Mouse (Mus musculus): ENCODE measurements around the gene Tmem145.
"Not testable (repeated sequence)": the region's sequence is repeated elsewhere in the genome, so short reads cannot be mapped to it uniquely, and the experiment has no call there.

Tmem145 gene

DNA sequence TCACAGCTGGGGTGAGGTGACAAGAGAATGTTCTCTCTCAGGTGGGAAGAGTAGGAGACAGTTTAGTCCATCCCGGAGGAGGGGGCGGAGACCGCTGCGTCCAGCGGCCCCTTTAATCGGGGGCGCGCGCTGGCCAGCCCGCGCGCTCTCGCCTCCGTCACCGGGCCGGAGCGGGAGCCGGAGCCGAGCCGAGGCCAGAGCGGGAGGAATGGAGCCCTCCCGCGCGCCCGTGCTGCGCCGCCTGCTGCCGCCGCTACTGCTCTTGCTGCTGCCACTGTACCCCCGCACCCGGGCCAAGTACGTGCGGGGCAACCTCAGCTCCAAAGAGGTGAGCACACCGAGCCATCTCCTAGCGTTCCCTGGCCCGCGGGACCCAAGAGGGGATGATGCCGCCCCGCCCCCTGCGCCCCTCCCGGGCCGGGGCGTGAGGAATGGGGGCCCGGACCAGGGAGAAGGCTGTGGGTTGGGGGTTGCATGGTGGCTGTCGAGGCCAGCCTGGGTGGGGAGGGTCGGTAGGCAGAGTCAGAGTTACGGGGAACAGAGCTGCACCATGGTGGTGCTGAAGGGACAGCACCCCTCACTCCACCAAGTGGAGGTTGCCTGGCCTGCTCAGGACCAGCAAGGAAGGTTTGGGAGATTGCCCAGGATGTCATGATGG, at the start of gene Tmem145:
Gene Tmem145, plus strand, starts transcription at position 151 of the 658 bp plus-strand sequence.
- in situ Hi-C loops (cut with MboI, MseI) = no loop called here

DNA sequence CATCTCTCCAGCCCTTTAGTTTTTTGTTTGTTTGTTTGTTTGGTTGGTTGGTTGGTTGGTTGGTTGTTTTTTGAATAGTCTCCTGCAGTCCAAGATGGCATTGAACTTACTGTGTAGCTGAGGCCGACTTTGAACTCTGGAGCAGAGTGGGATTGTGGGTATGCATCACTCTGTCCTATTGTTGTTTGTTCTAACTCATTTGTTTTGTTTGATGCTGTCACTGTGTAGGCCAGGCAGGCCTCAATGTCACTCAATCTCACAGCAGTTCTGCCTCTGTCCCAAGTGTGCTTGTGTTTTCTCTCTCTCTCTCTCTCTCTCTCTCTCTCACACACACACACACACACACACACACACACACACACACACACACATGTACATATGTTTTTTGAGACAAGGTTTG, 44.0 kb upstream of the Tmem145 start:
- in situ Hi-C loops (cut with MboI, MseI) = no loop called here

DNA sequence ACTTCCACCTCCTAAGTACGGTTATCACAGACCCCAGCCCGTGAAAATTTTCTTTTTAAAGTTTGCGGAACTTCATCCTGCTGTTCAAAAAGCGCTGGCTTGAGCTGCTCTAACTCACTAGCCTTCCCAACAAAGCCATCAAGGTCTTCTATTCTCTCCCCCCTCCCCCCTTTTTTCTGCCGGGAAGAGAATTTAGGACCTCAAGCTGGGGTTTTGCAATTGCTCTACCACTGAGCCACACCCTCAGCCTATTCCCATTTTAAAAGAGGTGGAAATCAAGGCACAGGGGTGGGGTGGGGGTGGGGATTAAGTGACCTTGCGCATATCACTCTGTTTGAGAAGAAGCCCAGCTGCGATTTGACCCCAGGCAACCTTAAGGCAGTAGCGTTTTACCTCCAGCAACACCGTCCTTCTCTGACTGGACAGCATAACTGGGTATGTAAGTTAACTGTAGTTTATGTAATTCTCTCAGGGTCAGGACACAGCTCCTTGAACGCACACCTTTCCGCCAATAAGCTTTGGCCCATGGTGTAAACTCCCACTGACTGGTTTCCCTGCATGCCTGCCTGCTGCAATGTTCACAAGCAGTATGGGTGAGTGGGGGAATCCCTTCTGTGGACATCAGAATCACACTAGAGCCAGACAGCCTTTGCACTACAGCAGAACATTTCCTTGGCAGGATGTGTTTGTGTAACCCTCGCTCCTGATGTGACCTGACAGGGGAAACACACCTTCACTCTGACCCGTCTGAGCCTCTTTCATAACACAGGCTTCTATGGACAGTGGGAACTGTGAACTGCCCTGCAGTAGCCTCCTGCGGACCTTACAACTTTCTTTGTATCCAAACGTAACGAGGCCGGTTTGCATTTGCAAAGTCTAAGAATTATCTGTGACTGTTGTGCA, 41.7 kb upstream of the Tmem145 start:
- in situ Hi-C loops (cut with MboI, MseI) = no loop called here

DNA sequence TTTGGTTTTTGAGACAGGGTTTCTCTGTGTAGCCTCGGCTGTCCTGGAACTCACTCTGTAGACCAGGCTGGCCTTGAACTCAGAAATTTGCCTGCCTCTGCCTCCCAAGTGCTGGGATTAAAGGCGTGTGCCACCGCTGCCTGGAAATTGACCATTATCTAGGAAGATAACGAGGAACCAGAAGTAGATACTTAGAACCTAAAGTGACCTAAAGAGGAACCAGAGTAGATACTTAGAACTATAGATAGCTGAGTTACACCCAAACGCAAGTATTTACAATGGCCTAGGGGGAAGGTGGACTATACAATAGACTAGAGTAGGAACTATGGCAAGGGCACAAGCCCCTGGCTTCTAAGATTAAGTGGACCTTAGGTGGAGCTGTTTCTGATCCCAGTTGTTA, 40.2 kb upstream of the Tmem145 start:
- in situ Hi-C loops (cut with MboI, MseI) = not testable (repeated sequence)

DNA sequence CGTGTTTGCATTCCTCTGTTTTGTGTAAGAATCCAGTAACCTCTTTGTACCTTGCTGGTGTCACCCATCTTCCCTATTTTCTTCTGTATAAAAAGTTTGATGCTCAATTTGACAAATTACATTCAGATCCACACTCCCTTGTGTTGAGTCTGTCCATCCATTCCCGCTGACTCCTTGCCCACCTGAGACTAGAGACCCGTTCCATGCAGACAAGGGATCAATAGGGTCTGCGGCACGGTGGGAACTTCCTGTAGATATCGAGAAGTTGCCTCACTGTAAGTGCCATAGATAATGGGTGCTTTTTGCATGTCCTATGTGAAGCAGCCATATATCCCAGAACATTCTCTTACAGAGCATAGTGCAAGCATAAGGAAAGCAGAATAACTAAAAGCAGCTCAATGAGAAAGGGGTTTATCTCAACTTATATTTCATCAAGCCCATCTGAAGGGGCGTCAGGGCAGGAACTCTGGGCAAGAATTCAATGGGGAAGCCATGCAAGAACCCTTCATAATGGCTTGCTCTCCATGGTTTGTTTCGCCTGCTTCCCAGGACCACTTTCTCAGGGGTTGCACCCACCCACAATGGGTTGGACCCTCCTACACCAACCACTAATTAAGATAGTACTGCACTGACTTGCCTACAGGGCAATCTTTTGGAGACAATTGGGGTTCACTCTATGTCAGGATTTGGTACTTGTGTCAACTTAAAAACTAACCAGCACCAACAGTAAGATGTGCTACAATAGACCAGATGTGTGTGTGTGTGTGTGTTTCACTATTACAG, 39.5 kb upstream of the Tmem145 start:
- in situ Hi-C loops (cut with MboI, MseI) = no loop called here

DNA sequence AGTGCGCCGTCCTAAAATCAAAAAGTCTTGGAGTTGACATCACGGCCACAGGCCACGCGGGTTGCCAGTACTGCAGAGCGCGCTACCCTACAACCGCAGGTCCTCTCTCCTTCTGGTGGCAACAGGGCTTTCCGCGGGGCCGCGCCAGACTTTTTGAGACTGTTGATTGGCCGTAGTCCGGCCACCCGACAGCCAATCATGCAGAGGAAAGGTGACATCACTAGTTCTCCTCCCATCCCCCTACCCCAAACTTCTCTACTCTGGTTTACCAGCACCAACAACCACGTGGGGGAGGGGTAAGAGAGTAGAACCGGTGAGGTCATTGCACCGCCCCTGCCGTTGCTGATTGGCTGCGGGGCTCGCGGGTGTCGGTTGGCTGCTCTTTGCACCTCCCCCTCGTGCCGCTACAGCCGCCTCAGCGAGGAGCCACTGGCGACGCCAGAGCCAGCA, 38.6 kb upstream of the Tmem145 start, which contains the start of gene Cic:
Gene Cic, plus strand, starts transcription at position 404 of the 450 bp plus-strand sequence.
- in situ Hi-C loops (cut with MboI, MseI) = no loop called here

DNA sequence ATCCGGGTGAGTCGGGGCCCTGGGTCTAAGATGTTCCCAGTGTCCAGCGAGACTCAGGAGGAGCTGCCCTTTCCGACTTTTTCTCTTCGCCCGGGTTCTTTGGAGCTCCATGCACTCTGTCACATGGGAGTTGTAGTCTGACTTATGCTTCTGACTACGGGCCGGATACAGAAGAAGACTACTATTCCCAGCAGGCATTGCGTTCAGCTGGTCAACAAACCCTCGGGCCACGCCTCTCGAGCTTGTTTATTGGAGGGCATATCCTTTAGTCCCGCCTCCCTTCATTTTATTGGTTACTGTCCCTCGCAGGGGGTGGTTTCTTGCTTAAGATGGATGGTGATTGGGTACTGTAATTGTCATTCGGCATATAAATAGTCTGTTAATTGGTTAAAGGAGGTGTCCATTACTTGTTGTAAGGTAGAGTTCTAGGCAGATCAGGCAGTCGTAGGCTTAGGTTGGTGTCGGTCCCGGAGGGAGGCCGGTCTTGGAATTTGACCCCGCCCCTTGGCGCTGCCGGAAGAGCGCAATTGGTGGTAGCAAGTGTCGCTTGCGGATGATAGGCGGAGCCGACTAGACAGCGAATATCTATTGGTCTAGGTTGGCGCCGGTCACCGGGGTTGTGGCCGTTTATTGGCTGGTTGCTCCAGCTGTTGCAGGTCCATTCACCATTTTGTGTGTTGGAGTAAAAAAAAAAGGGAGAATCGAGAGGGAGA, 38.0 kb upstream of the Tmem145 start:
- in situ Hi-C loops (cut with MboI, MseI) = no loop called here

DNA sequence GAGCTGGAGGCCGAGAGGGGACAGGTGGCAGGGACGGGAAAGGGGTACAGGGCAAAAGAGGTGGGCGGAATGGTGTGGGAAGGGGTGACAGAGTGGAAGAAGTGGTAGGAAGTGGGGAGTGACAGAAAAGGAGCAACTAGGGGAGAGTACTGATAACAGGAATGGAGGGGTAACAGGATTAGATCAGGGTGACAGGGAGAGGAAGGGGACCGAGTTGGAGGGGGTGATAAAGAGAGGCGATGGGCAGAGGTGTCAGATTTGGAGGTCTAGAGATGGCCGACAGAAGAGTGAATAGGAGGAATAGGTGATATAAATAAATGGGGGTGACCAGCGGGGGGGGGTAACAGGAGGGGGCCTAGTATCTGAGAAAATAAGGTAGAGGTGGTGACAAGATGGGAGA, 37.3 kb upstream of the Tmem145 start:
- in situ Hi-C loops (cut with MboI, MseI) = no loop called here

DNA sequence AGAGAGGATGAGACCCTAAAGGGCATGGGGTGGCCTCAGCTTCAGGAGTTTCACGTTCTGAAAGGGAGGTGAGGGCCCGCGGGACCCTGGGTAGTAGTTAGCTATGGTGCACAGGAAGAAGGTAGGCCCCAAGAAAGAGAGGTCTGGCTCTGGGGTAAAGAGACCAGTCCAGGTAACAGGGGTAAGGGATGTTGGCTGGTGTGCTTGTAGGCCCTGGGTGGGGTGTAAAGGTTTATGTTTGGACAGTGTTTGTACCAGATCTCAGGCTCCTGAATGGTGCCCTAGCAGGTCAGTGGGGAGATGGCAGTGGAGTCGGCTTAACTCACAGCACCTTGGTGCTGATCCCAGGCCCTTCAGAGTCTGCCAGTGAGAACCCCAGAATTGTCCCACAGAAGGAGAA, 36.9 kb upstream of the Tmem145 start:
- in situ Hi-C loops (cut with MboI, MseI) = no loop called here

DNA sequence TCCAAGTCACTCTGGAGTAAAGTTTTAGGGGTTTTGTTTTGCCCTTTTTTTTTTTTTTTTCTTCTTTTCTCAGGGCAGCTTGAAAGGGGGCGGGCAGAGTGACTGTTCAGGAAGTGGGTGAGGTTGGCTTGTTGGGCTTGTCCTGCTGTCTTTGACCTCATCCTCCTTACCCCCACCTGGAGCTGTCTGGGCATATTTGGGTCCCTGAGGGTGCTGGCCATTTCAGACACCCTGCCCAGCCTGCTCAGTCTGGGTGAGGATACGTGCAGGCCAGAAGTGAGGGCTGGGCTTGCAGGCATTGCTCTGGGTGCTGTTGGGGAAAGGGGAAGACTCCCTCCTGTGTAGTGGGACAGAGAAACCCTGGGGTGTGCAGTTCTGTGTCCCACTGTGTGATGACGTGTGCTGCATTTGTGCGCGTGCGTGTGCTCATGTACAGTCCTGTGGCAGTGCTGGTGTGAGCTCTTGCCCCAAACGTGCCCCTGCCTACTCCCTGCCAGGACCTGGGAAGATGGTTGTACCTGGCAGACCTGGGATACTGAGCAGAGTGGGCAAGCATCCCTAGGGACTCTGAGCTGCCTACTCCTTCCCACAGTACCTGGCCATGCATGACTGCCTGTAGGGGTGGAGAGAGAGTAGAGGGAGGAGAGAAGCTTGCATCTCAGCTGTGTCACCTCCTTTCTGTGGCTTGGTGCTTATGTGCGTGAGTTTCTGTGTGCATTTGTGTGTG, 36.2 kb upstream of the Tmem145 start:
- in situ Hi-C loops (cut with MboI, MseI) = loop anchor here (5.0 kb wide), 1 partner anchor 137 kb away; no protein-coding TSS in a partner anchor

DNA sequence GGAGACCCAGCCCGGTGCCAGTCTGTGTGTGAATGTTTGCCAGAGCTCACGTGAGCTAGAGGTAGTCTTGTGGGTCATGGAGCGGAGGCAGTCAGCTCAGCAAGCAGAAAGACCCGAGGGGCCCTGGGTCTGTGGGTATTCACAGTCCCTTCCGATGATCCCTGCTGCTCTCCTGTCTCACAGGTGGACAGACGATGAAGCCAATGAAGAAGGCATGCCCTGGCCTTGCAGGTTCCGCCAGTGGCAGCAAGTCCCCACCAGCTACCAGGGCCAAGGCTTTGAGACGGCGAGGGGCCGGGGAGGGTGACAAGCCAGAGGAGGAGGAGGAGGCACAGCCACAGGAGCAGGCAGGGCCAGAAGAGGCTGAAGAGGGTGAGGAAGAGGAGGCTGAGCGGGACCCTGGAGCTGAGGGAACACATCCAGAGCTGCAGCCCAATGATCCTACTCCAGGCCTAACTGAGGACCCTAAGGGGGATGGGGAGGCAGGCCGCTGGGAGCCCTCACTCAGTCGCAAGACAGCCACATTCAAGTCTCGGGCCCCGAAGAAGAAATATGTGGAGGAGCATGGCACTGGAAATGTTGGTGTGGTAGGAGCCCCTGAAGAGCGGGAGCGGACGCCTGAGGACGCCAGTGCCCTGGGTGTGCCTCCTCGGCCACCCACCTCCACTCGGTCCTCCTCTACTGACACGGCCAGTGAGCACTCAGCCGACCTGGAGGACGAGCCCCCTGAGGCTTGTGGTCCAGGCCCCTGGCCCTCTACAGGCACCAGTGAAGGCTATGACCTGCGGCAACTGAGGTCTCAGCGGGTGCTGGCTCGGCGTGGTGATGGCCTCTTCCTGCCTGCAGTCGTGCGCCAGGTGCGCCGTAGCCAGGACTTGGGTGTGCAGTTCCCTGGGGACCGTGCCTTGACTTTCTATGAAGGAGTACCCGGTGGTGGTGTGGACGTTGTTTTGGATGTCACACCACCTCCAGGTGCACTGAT, 35.0 kb upstream of the Tmem145 start:
- in situ Hi-C loops (cut with MboI, MseI) = loop anchor here (5.0 kb wide), 1 partner anchor 139 kb away; no protein-coding TSS in a partner anchor

DNA sequence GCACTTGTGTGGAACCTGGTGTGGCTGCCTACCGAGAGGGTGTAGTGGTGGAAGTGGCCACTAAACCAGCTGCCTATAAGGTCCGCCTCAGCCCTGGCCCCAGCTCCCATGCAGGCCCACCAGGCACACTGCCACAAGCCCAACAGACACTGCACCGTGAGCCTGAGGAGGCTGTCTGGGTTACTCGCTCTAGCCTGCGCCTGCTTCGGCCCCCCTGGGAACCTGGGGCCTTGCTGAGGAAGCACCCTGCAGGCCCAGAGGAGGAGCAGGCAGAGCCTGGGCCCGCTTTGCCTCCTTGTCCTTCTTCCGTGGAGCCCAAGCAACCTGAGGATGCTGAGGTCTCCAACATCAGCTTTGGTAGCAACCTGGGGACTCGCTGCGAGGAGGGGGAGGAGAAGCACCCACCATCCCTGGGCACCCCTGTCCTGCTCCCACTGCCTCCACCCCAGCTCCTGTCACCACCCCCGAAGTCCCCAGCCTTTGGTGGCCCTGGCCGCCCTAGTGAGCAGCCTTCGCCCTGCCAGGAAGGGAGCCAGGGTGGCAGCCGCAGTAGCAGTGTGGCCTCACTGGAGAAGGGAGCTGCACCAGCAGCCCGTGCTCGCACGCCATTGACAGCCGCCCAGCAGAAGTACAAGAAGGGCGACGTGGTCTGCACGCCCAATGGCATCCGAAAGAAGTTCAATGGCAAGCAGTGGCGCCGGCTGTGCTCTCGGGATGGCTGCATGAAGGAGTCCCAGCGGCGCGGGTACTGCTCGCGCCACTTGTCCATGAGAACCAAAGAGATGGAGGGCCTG, 34.1 kb upstream of the Tmem145 start:
- in situ Hi-C loops (cut with MboI, MseI) = loop anchor here (5.0 kb wide), 1 partner anchor 140 kb away; no protein-coding TSS in a partner anchor

DNA sequence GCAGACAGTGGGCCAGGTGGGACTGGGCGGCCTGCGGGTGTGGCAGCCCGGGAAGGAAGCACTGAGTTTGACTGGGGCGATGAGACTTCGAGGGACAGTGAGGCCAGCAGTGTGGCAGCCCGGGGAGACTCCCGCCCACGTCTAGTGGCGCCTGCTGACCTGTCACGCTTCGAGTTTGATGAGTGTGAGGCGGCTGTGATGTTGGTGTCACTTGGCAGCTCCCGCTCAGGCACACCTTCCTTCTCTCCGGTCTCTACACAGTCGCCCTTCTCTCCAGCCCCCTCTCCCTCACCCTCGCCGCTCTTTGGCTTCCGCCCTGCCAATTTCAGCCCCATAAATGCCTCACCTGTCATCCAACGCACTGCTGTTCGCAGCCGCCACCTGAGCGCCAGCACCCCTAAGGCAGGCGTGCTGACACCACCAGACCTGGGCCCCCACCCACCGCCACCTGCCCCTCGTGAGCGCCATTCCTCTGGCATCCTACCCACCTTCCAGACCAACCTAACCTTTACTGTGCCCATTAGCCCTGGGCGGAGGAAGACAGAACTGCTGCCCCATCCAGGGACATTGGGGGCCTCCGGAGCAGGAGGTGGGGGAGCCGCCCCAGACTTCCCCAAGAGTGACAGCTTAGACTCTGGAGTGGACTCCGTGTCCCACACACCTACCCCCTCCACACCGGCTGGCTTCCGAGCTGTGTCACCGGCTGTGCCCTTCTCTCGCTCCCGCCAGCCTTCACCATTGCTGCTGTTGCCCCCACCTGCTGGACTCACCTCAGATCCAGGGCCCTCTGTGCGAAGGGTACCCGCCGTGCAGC, 33.3 kb upstream of the Tmem145 start:
- in situ Hi-C loops (cut with MboI, MseI) = loop anchor here (5.0 kb wide), 1 partner anchor 140 kb away; no protein-coding TSS in a partner anchor

DNA sequence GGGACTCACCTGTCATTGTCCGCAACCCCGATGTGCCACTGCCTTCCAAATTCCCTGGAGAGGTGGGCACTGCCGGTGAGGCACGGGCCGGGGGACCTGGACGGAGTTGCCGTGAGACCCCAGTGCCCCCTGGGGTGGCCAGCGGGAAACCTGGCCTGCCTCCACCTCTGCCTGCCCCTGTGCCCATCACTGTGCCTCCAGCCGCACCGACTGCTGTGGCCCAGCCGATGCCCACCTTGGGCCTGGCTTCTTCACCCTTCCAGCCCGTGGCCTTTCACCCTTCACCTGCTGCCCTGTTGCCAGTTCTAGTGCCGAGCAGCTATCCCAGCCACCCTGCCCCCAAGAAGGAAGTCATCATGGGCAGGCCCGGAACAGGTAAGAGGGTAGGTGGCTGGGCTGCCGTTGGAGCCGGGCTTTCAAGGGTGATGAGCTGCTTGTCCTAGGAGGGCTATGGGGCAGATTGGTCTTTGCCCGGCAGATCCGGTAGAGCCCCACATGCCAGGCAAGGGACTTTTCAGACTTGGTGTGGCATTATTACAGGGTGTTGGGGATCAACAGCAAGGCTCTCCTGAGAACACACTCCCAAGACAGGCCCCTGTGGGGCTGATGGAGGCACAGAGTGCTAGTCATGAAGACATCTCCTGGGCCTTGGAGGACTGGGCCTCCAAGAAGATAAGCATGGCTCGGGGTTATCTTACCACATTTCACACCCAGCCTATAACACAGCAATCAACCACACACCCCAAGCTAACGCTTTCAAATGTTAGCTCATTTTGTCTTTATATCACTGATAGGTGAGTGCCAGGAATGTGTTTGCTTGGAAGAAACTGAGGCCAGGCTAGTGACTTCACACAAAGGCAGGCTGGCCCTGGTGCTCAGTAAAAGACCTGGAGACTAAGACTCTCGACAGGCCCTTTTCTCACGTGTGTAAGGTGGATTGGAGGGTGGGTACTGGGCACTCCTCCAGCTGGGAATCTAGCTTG, 32.4 kb upstream of the Tmem145 start:
- in situ Hi-C loops (cut with MboI, MseI) = loop anchor here (5.0 kb wide), 1 partner anchor 141 kb away; no protein-coding TSS in a partner anchor

DNA sequence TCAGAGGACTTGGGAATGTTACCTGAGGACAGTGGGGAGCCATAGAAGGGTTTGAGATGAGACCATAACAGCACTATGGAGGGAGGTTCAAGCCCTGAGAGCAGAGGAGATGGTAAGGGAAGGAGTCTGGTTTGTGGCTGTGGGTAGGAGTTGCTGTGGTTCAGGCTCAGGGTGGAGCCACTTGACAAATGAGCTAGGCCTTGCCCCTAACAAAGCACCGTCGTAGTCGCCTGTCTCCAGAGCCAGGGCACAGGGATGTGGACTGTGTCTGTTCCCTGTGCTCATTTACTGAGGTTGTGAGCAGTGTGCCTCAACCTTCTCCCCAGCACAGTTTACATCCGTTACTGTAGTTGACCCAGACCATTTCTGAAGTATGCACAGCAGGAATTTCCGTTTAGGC, 31.3 kb upstream of the Tmem145 start:
- in situ Hi-C loops (cut with MboI, MseI) = loop anchor here (5.0 kb wide), 1 partner anchor 142 kb away; no protein-coding TSS in a partner anchor

DNA sequence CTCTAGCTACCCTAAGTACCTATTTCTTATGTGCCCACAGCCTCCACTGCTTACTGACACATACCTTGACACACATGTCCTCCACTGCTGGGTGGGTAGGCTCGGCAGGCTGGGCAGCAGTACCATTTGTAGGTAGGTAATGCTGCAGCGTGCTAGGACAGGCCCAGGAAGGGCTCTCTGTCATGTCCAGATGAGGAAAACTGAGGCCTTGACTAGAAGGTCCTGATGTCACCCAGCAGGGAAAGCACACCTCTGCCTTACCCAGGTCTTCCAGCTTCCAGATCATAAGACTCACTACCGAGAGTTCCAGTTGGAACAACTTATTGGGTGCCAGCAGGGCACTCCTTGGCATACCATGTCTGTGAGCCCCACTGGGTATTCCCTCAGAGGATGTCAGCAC, 30.9 kb upstream of the Tmem145 start:
- in situ Hi-C loops (cut with MboI, MseI) = loop anchor here (5.0 kb wide), 1 partner anchor 143 kb away; no protein-coding TSS in a partner anchor
